Mouse (Mus musculus) urinary bladder, adult 18-20 months (tissue): ENCODE measurements around the gene Gramd1c.

Experiments
- DNase-seq, 2 experiments: peaks; one replicate each; pipeline ENCODE4 v3.0.0; 2022; ENCODE audit warnings: low spot score in 2 of 2, mixed read lengths in 2 of 2

The Gramd1c gene

DNA sequence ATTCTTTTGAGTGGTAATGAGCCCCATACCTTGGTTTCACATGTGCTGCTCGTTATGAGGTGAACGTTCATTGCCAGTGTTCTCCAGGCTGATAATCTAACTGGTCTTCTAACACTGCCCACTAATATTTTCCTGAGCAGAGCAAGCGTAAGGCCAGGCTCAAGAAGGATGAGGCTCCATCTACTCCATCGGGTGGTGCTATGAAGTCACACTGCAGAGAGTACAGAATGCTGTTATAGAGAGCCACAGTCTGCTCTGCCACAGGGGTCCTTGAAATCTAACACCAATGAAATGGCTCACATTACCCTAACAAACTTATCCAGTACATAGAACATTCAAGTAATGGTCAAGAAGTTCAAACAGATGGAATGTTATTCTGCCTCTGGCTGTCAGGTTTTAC lies 105.1 kb downstream of the Gramd1c start:
- no peak for DNase-seq

DNA sequence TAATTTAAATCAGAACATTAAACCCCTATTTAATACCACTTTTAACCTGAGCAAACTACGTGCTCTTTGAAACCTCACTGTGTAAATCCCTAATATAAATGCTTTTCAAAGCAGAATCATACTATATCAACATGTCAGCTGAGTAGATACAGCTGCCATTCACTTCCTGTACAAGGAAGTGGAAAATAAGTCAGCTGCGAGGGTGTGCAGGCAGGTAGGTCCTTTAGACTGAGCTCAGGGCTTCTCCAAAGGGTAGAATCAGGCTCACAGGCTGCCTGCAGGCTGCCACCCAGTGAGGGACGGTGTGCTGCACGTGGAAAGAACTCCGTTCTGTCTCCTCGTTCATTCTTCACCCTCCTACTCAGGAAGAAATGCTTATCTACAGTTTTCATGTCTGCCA lies 108.2 kb downstream of the Gramd1c start:
- DNase-seq: no peak

DNA sequence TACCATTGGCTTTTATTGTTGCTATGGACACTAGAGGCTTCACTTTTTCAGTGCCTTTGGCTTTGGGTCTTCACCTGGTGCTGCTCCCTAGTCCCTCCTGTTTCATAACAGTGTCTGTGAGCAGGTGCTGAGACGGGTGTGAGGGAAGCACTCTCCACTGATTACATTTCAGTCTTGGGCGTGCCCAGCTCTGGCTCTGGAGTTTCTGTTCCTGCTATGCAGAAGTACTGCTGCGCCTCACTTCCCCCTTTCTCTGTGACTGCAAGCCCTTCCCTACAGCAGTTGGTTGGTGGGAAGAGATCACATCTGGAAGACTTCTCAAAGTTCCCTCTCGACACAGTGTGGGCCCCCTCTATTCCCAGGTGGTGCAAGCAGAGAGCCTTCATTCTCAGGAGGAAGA lies 111.6 kb downstream of the Gramd1c start:
- no peak for DNase-seq

DNA sequence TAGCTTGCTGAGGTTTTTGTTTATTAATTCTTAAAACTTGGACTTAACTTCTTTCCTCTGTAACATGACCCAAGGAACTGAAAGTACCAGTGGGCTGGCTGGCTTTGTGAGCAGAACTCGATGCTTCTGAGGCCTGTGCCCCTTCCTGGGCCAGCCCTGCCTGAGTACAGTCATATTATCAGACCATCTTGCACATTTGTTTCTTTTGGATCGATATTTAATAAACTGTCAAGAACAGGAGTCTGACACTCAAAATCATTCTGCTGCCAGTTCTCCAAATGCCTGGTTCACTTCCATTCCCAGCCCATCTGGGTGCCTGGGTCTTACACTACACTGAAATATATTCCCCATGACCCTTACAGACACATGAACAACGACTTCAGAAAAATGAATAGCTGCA lies 117.3 kb downstream of the Gramd1c start:
- no peak for DNase-seq

DNA sequence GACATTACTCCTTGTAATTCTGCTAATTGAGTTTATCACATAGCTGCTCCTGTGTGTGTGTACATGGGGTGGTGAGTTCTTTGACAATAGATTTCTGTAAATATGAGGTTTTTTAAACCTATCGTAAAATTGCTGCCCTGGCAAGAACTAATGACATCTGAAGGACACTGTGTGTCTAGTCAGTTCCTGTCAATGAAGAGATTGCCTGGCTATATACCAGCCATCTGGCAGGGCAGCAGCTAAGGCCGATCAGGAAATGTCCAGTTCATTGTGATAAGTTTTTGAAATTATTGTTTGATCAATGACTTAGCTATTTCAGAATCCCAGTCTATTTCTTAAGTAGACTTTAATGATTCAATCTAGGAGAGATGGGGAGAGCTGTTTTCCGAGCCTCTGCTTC lies 117.8 kb downstream of the Gramd1c start:
- DNase-seq: no peak

DNA sequence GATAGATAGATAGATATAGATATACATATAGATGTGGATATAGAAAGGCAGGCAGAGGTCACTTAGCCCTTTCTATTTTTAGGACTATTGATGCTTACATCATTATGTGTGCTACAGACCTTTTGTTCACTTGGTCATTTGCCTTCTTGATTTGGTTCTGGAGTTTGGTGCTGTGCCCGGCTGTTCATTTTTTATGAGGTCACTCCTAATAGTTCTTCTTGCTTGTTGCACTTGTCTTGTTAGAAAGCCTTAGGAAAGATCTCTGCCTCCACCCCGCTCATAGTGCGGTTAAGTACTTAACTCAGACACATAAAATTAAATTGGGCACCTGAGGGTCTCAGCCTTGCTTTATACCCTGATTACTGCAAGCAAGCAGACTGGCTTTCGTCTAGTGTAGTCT lies 122.3 kb downstream of the Gramd1c start:
- no peak for DNase-seq

DNA sequence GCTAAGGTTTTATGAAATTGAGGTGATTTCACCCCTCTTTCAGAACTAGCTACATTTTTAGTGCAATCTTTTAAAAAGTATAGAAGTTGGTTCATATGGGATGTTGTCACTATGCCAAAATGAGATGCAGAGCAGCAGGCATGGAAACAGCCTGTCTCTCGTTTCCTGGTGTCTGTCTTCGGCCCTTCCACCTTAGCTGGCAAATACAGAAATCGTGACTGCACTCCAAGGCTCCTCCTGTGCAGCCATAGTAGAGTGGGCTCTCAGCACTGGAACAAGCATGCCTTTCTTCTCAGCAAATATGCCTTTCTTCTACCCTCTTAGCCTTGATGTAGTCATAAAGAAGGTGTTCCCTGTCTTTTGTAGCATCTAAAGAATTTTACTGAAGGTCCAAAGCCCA lies 127.3 kb downstream of the Gramd1c start:
- no peak for DNase-seq

DNA sequence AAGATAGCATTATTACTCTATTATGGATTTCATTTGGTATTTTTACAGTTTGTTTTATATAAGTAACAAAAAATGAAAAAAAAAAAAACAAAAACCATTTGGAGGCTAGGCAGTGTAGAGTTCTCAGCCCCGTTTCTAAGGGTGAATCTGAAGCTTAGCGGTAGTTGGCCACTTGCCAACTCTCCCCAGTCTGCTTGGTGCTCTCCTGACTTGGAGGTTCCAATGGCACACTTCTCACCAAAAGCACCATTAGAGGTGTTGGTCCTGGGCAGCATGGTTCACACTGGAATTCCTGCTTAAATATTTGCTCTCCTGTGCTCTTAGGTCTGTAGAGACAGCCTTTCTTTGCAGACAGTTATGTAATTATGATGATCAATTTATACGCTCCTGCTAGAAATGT lies 127.8 kb downstream of the Gramd1c start:
- no peak for DNase-seq

DNA sequence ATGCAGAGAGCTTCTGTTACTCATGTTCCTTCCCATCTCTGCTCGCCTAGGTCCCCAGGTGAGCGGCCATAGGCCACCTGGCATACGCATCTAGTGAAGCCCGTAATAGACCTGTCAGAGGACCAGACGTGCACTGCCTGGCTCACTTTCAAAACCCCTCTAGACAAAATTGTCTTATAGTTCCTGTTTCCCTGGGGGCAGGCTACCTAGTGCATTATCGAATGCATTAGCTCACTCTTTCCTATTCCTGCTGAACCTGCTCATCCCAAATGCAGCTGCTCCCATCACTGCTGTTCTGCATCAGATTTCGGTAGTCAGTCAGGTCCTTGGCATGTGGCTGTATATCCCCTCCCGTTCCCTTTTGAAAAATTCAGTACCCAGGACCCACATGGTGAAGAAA lies 128.3 kb downstream of the Gramd1c start:
- no peak for DNase-seq

DNA sequence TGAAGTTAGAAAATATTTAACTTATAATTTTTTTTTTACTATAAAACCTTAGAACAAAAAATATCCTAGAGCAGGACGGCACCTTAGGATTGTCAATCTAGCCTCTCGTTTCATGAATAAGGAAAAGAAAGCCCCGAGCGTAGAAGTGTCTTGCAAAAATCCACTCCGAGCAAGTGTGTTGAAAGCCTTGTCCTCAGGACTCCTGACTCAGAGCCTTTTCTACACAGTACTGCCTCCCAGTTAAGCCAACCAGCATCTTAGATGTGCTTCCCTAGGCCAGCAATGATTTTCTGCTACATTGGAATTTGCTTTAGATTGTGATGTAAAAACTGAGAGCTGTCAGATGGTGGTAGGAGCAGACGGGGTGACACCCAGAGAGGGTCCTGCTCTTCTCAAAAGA lies 130.1 kb downstream of the Gramd1c start:
- no peak for DNase-seq

DNA sequence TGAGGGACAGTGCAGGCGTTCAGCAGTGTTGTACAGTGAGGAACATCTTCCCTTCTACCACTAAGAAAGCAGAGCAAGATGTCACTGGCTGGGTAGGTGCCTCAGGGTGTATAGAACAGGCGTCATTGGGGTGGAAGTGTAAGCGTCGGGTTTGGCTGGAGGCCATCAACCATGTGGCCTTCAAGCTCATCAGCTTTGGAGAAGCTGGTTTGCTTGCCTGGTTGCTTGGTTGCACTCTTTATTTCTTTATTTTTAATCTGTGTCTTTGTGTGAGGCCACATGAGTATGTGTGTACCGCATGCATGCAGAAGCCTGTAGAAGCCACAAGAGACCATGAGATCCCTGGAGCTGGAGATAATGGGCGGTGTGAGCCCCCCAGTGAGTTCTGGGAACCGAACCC lies 130.8 kb downstream of the Gramd1c start:
- no peak for DNase-seq

DNA sequence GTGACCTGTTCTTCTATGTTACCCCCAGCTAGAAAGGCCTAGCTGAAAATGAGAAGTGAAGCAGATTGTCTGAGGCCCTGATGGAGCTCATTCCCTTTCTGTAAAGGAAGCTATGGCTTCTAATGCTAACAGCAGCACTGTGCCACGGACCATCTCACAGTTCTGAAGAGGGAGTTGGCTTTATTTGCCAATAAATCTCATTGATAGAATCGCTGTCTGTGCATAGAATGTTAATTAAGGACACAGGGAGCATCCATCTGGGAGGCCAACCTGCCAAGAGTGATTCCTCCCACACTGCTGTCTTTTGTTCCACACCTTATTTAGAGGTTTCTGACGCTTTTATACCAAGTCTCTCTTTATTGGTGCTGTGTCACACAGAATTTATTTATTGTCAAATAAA lies 131.6 kb downstream of the Gramd1c start:
- DNase-seq: no peak

DNA sequence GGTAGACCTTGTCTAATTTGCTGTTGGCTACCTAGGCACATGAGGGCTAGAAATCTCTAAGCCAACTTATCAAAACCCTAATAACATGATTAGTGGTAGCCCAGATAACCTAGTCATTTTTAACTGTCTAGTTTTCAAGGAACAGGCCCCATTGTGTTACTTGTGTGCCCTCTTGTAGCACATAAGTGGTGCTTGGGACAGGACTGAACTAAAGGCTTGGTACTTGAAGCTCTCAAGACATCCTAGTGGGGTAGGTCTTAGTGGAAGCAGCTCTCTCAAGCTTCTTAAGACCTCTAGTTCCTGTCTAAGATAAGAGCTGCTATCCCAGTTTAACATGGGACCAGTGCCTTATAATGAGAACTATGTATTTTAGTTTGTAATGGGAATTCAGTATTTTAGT lies 132.6 kb downstream of the Gramd1c start:
- DNase-seq: no peak
